Comparison of ENCODE assay signal across 7 mouse cellular contexts in genomic region chr11:69072666-69073064, GRCm38 (mm10). TPM values are rescaled to one million over a fixed set of nuclear protein-coding genes. Genes with fewer than 3 reads are reported as not detected.
DNase-seq lines count a peak whose midpoint lies in the region; ATAC-seq lines count a peak whose summit lies in the region.

No protein-coding gene starts in this region.

- WGBS in lung, embryonic 15.5 days: 2% methylated on average over 9 of the region's 9 CpGs
- WGBS in forebrain, embryonic 11.5 days: 12% methylated on average over 8 of the region's 9 CpGs
- WGBS in limb, embryonic 13.5 days: 8% methylated on average over 9 of the region's 9 CpGs
- 3% methylated on average over 9 of the region's 9 CpGs for WGBS in stomach, embryonic 14.5 days

- H3K4me1 ChIP-seq in lung, embryonic 15.5 days: peaks cover 34% of the 10 kb centered on the region
- peaks cover 5% of the 10 kb centered on the region; the same call in 1 of the 2 replicates for H3K4me1 ChIP-seq in forebrain, embryonic 11.5 days (replicated peaks; ENCODE audit: control insufficient read depth, insufficient read depth, low read length)
- H3K4me1 ChIP-seq in limb, embryonic 13.5 days: peaks cover 24% of the 10 kb centered on the region
- H3K4me1 ChIP-seq in stomach, embryonic 14.5 days (ENCODE audit: control insufficient read depth, insufficient read depth, low read length): peaks cover 19% of the 10 kb centered on the region

- H3K9ac ChIP-seq in lung, embryonic 15.5 days: peak overlapping the region; percentile 44
- peak overlapping the region; percentile 42; the same call in 1 of the 2 replicates for H3K9ac ChIP-seq in forebrain, embryonic 11.5 days (ENCODE audit: low read length)
- H3K9ac ChIP-seq in limb, embryonic 13.5 days: peak overlapping the region; percentile 51
- no peak overlapping the region; the same call in 1 of the 2 replicates for H3K9ac ChIP-seq in stomach, embryonic 14.5 days (replicated peaks; ENCODE audit: low read depth, low read length)

- H3K4me2 ChIP-seq in lung, embryonic 15.5 days: peak overlapping the region; percentile 84
- peak overlapping the region; percentile 50 for H3K4me2 ChIP-seq in forebrain, embryonic 11.5 days (ENCODE audit: low read depth, low read length, severe bottlenecking)
- peak overlapping the region; percentile 60 for H3K4me2 ChIP-seq in limb, embryonic 13.5 days (replicated peaks)
- peak overlapping the region; percentile 45 for H3K4me2 ChIP-seq in stomach, embryonic 14.5 days (replicated peaks; ENCODE audit: low read depth, low read length)

- no peaks in the 10 kb centered on the region for H3K27me3 ChIP-seq in lung, embryonic 15.5 days
- no peaks in the 10 kb centered on the region for H3K27me3 ChIP-seq in forebrain, embryonic 11.5 days (ENCODE audit: control insufficient read depth, insufficient read depth, low read length)
- H3K27me3 ChIP-seq in limb, embryonic 13.5 days: no peaks in the 10 kb centered on the region
- H3K27me3 ChIP-seq in stomach, embryonic 14.5 days (ENCODE audit: control insufficient read depth, insufficient read depth, low read length): no peaks in the 10 kb centered on the region

- H3K4me3 ChIP-seq in lung, embryonic 15.5 days: peak overlapping the region; percentile 32
- peak overlapping the region; percentile 24 for H3K4me3 ChIP-seq in forebrain, embryonic 11.5 days (ENCODE audit: low read depth, low read length)
- H3K4me3 ChIP-seq in limb, embryonic 13.5 days: peak overlapping the region; percentile 30
- peak overlapping the region; percentile 24 for H3K4me3 ChIP-seq in stomach, embryonic 14.5 days (ENCODE audit: low read depth, low read length)

- no peaks in the 10 kb centered on the region for H3K36me3 ChIP-seq in lung, embryonic 15.5 days
- H3K36me3 ChIP-seq in forebrain, embryonic 11.5 days (ENCODE audit: control insufficient read depth, insufficient read depth, low read length): no peaks in the 10 kb centered on the region
- H3K36me3 ChIP-seq in limb, embryonic 13.5 days: no peaks in the 10 kb centered on the region
- no peaks in the 10 kb centered on the region for H3K36me3 ChIP-seq in stomach, embryonic 14.5 days (ENCODE audit: control insufficient read depth, insufficient read depth, low read length)

- no peak for ATAC-seq in lung, embryonic 15.5 days (ENCODE audit: borderline replicate concordance, extremely low read depth, low FRiP score, low TSS enrichment)
- no peak for ATAC-seq in forebrain, embryonic 11.5 days (replicated peaks; ENCODE audit: low FRiP score)
- no peak for ATAC-seq in limb, embryonic 13.5 days (ENCODE audit: low FRiP score, low read depth)
- no peak for ATAC-seq in stomach, embryonic 14.5 days (ENCODE audit: insufficient number of reproducible peaks, insufficient read depth, low FRiP score, low read depth)
- no peak for ATAC-seq in megakaryocyte progenitor cell, adult 5-6 weeks (replicated peaks; ENCODE audit: poor library complexity)

- H3K27ac ChIP-seq in lung, embryonic 15.5 days: peak overlapping the region; percentile 88
- H3K27ac ChIP-seq in forebrain, embryonic 11.5 days (ENCODE audit: low read depth, low read length): peak overlapping the region; percentile 58; the same call in 1 of the 2 replicates
- H3K27ac ChIP-seq in limb, embryonic 13.5 days: peak overlapping the region; percentile 82; the same call in 1 of the 2 replicates
- peak overlapping the region; percentile 96 for H3K27ac ChIP-seq in stomach, embryonic 14.5 days (ENCODE audit: low read length)

- H3K9me3 ChIP-seq in lung, embryonic 15.5 days: no peaks in the 10 kb centered on the region
- no peaks in the 10 kb centered on the region for H3K9me3 ChIP-seq in forebrain, embryonic 11.5 days (ENCODE audit: control insufficient read depth, low read length)
- H3K9me3 ChIP-seq in limb, embryonic 13.5 days: no peaks in the 10 kb centered on the region
- H3K9me3 ChIP-seq in stomach, embryonic 14.5 days (ENCODE audit: control insufficient read depth, low read depth, low read length): no peaks in the 10 kb centered on the region

- no peak for DNase-seq in lung, postnatal 4 days
- DNase-seq in forebrain, embryonic 11.5 days (ENCODE audit: low spot score): no peak
- no peak for DNase-seq in frontal cortex, postnatal 10 days (ENCODE audit: low spot score in 2 of 2)

RNA-seq across cellular contexts. Expression of gene Tmem107, which starts 2.1 kb away (rescaled TPM):
- 69.3 and 71.1 TPM in 2 replicates for polyA plus RNA-seq in lung, embryonic 15.5 days (2015; fragmentation: Nextera tagmentation; extraction: Ambion mirVana)
- polyA plus RNA-seq in forebrain, embryonic 11.5 days (2014; fragmentation: Nextera tagmentation; extraction: Ambion mirVana): 60.3 and 60.6 TPM in 2 replicates
- polyA plus RNA-seq in limb, embryonic 13.5 days (2015; fragmentation: Nextera tagmentation; extraction: Ambion mirVana): 46.4 and 52.0 TPM in 2 replicates
- 59.4 and 59.8 TPM in 2 replicates for polyA plus RNA-seq in stomach, embryonic 14.5 days (2014; fragmentation: Nextera tagmentation; extraction: Ambion mirVana)
- total RNA-seq in megakaryocyte progenitor cell, adult 5-6 weeks (2015): 18.6 and 23.4 TPM in 2 replicates
- 23.9 and 40.6 TPM in 2 replicates for total RNA-seq in megakaryocyte progenitor cell, adult 5-6 weeks (2017)

RNA-seq across cellular contexts. Expression of gene Borcs6, which starts 13.1 kb away (rescaled TPM):
- 9.1 and 10.3 TPM in 2 replicates for polyA plus RNA-seq in lung, embryonic 15.5 days (2015; fragmentation: Nextera tagmentation; extraction: Ambion mirVana)
- polyA plus RNA-seq in forebrain, embryonic 11.5 days (2014; fragmentation: Nextera tagmentation; extraction: Ambion mirVana): 7.9 and 9.2 TPM in 2 replicates
- polyA plus RNA-seq in limb, embryonic 13.5 days (2015; fragmentation: Nextera tagmentation; extraction: Ambion mirVana): 9.5 and 9.6 TPM in 2 replicates
- 9.2 and 11.0 TPM in 2 replicates for polyA plus RNA-seq in stomach, embryonic 14.5 days (2014; fragmentation: Nextera tagmentation; extraction: Ambion mirVana)
- total RNA-seq in megakaryocyte progenitor cell, adult 5-6 weeks (2015): 6.2 and 7.6 TPM in 2 replicates
- 6.6 and 6.7 TPM in 2 replicates for total RNA-seq in megakaryocyte progenitor cell, adult 5-6 weeks (2017)

RNA-seq across cellular contexts. Expression of gene Vamp2, which starts 15.6 kb away (rescaled TPM):
- 61.6 and 66.6 TPM in 2 replicates for polyA plus RNA-seq in lung, embryonic 15.5 days (2015; fragmentation: Nextera tagmentation; extraction: Ambion mirVana)
- polyA plus RNA-seq in forebrain, embryonic 11.5 days (2014; fragmentation: Nextera tagmentation; extraction: Ambion mirVana): 95.9 and 98.4 TPM in 2 replicates
- 82.8 and 88.6 TPM in 2 replicates for polyA plus RNA-seq in limb, embryonic 13.5 days (2015; fragmentation: Nextera tagmentation; extraction: Ambion mirVana)
- polyA plus RNA-seq in stomach, embryonic 14.5 days (2014; fragmentation: Nextera tagmentation; extraction: Ambion mirVana): 104 and 107 TPM in 2 replicates
- total RNA-seq in megakaryocyte progenitor cell, adult 5-6 weeks (2015): 36.6 and 41.2 TPM in 2 replicates
- 8.2 and 12.8 TPM in 2 replicates for total RNA-seq in megakaryocyte progenitor cell, adult 5-6 weeks (2017)

RNA-seq across cellular contexts. Expression of gene Per1, which starts 22.4 kb away (rescaled TPM):
- polyA plus RNA-seq in lung, embryonic 15.5 days (2015; fragmentation: Nextera tagmentation; extraction: Ambion mirVana): 21.7 and 24.0 TPM in 2 replicates
- 8.2 and 10.0 TPM in 2 replicates for polyA plus RNA-seq in forebrain, embryonic 11.5 days (2014; fragmentation: Nextera tagmentation; extraction: Ambion mirVana)
- 9.3 and 12.0 TPM in 2 replicates for polyA plus RNA-seq in limb, embryonic 13.5 days (2015; fragmentation: Nextera tagmentation; extraction: Ambion mirVana)
- 10.5 and 15.1 TPM in 2 replicates for polyA plus RNA-seq in stomach, embryonic 14.5 days (2014; fragmentation: Nextera tagmentation; extraction: Ambion mirVana)
- 8.3 and 8.8 TPM in 2 replicates for total RNA-seq in megakaryocyte progenitor cell, adult 5-6 weeks (2015)
- total RNA-seq in megakaryocyte progenitor cell, adult 5-6 weeks (2017): 4.0 and 4.8 TPM in 2 replicates

RNA-seq across cellular contexts. Expression of gene Aurkb, which starts 27.2 kb away (rescaled TPM):
- 207 and 211 TPM in 2 replicates for polyA plus RNA-seq in lung, embryonic 15.5 days (2015; fragmentation: Nextera tagmentation; extraction: Ambion mirVana)
- 199 and 209 TPM in 2 replicates for polyA plus RNA-seq in forebrain, embryonic 11.5 days (2014; fragmentation: Nextera tagmentation; extraction: Ambion mirVana)
- polyA plus RNA-seq in limb, embryonic 13.5 days (2015; fragmentation: Nextera tagmentation; extraction: Ambion mirVana): 140 and 141 TPM in 2 replicates
- 147 and 153 TPM in 2 replicates for polyA plus RNA-seq in stomach, embryonic 14.5 days (2014; fragmentation: Nextera tagmentation; extraction: Ambion mirVana)
- total RNA-seq in megakaryocyte progenitor cell, adult 5-6 weeks (2015): 100 and 103 TPM in 2 replicates
- 103 and 128 TPM in 2 replicates for total RNA-seq in megakaryocyte progenitor cell, adult 5-6 weeks (2017)
